Mouse (Mus musculus) left cerebral cortex, postnatal 10 days (tissue): Measurements from ENCODE around the gene Rpp30. TPM values are rescaled to one million over a fixed set of nuclear protein-coding genes. Genes with fewer than 3 reads are reported as not detected.

Source experiments
- DNase-seq, 2 experiments: peaks; one replicate each; pipeline ENCODE4 v3.0.0; 2021 to 2022; ENCODE audit warnings: low spot score in 2 of 2, mixed read lengths in 1 of 2; ENCODE audit errors: extremely low spot score in 1 of 2
- intact Hi-C: fragments of 180-260 bp; cut with DNase I; formaldehyde crosslinking; loops from one replicate; pipeline ENCODE4 v1.15.1; 2025
- total RNA-seq, 2 experiments: library from RNA; stranded (reverse); gene quantifications; 2 replicates each; pipeline ENCODE4 v1.2.3; 2021

Rpp30 gene
- 10 to 100 TPM; 18.5 to 20.7 TPM for total RNA-seq

DNA sequence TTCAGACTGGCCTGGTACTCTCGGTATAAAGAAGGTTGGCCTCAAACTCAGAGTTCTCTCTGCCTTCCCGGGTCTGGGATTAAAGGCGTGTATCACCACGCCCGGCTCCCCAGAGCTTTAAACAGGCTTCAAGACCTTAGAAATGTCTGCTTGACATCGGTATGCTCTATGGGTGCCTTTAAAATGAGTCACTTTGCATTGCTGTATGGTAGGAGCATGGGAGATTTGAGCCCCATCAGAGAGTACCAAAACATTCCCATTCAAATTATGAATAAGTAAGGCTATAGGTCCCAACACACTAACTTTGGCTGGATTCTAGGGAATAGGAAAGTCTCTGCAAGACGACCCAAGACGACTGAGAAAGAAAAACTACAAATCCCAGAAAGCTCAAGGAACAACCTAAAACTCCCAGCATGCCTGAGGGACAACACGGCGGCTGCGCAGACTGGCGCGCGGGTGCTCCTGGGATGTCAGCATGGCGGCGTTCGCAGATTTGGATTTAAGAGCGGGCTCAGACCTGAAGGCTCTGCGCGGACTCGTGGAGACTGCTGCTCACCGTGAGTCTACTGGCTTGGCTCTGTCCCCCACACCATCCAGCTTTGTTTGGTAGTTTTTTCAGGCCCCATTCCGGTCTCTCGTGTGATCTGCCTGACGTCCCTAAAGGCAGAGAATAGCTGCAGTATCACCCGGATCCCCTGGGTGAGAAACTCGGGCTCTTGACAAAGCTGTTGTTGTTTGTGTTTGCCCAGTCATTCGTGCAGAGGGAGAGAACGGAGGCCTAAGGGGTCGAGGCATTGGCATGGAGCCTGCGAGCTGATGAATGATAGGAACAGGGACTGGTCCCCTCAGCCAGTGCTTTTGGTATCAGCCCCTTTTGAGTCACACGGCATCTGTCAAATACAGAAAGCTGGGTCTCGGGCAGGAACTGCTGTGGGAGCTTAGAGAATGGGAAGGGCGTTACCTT lies at the start of gene Rpp30:
Rpp30 (plus strand) TSS at position 455 of the 964 bp plus-strand sequence.
- intact Hi-C loops, result loop anchor here (1.0 kb wide), 1 partner anchor 1090 kb away; no protein-coding TSS in a partner anchor

DNA sequence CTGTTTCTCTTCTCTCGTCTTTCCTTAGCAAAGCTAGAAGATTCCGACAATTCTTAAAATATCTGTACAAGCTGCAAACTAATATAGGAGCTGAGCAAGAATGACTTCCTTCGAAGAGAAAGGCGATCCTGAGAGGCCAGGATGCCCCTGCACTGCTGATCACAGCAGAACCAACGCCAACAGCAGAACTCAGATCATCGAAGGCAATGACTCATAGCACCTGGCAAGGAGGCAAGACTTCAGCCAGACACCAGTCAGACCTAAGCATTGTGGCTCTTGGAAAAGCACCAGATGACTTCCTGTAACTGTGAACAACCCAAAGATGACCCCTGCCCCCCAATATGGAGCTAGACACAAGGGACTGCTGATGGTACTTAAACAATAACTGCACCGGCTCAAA lies 37.5 kb upstream of the Rpp30 start:
- intact Hi-C loops, result no loop called here
- DNase-seq, result no peak

More for the DNA sequence above, at the start of gene Rpp30:
- peak; percentile 87 to 91 for DNase-seq

DNA sequence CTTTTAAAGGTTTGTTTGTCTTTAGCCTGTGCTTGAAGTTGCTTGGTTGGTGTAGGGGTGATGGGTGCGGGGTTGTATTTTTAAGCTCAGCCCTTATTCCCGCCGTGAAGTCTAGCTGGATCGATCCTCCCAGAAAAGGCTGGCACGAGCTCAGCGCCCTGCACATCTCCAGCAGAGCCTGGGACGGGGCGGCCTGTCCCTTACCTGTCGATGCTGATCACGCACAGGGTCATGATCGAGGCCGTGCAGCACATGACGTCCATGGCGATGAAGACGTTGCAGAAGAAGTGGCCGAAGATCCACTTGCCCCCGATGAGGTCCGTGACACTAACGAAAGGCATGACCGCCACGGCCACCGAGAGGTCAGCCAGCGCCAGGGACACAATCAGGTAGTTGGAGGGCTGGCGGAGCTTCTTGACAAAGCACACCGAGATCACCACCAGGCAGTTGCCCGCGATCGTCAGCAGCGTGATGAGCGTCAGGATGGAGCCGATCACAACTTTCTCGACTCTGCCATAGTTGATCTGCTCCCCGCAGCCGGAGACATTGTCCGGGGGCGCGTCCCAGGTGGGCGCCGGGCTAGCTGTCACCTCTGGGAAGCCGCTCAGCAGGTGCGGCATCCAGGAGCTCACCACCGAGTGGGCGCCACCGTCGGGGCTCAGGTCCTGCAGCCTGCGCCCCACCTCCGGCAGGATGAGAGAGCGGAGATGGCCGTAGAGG lies 26.9 kb upstream of the Rpp30 start:
- peak in 1 of 2 experiments; percentile 22 for DNase-seq
- intact Hi-C loops, result loop anchor here (5.0 kb wide), 1 partner anchor 559 kb away; no protein-coding TSS in a partner anchor

DNA sequence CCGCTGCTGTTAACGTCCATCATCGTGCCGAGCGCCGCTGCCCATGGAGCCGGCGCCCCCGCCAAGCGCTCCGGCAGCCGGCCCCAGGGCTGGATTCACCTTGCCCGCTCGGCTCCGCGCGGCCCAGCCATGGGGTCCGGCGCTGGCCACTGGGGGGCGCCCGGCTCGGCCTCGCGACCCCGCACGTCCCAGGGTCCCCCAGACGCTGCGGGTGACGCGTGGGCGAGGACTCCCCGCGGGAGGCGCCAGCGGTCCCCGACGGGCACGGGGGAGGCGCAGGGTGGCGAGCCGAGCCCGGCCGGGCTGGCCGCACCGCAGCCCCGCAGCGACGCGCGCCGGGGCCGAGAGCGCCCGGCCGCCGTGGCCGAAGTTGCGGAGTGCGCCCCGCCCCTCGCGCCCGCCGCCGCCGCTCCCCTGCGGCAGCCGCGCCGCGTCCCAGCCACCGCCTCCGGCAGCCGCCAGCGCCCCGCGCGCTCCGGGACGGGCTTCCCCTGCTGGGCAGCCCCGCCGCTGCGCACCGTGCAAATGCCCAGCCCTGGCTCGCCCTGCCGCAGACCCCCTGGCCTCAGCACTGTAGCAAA lies 26.2 kb upstream of the Rpp30 start, which contains the start of gene Htr7:
Htr7 (minus strand) TSS at position 277 of the 581 bp plus-strand sequence.
- peak in 1 of 2 experiments; percentile 47 for DNase-seq
- intact Hi-C loops, result loop anchor here (5.0 kb wide), 1 partner anchor 560 kb away; no protein-coding TSS in a partner anchor

- no peak for DNase-seq
- intact Hi-C loops, result loop anchor here (2.0 to 10.0 kb wide), 3 partner anchors 936 to 1398 kb away; no protein-coding TSS in a partner anchor
These were observed 20.6 kb upstream of the Rpp30 start for GRCm38 (mm10) chr19:36062801-36063529.

- peak; percentile 38 to 40 for DNase-seq
- intact Hi-C loops, result loop anchor here (1.0 kb wide), 1 partner anchor 1089 kb away; no protein-coding TSS in a partner anchor
These were observed 782 bp upstream of the Rpp30 start for GRCm38 (mm10) chr19:36082606-36083261.

DNA sequence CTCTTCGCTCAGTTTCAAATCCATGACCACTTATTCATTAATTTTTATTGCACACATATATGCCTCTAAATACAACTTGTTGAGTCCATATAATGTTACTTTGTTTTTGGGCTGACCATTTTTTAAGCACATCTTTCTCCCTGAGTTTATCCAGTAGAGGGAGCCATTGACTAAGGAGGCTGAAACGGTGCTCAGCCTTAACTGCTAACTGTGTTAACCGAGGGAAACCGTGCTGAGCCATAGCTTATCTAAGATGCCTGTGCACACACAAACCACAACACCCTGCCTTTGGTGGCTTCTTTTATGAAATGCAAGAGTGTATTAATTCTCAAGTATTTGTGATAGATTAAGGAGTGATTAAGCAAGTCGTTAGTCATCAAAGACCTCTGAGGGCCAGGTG lies 7.3 kb downstream of the Rpp30 start:
- peak in 1 of 2 experiments; percentile 17 for DNase-seq
- intact Hi-C loops, result loop anchor here (5.0 kb wide), 1 partner anchor 467 kb away; no protein-coding TSS in a partner anchor

DNA sequence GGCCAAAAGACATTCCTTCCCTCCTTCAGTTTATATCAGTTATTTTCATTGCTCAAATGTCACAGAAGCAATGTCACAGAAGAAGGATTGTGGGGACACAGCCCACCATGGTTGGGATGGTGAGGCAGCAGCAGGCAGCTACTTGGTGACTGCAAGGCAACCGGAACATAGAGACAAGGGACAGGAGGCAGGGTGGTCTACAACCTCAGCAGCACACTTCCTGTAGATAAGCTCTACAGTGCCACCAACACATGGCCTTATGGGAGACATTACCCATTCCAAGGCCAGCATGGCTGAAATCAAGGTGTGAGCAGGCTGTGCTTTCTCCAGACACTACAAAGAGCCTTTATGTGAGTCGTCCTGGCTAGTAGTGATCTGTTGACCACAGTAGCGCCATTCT lies 13.7 kb downstream of the Rpp30 start:
- no peak for DNase-seq
- intact Hi-C loops, result no loop called here

DNA sequence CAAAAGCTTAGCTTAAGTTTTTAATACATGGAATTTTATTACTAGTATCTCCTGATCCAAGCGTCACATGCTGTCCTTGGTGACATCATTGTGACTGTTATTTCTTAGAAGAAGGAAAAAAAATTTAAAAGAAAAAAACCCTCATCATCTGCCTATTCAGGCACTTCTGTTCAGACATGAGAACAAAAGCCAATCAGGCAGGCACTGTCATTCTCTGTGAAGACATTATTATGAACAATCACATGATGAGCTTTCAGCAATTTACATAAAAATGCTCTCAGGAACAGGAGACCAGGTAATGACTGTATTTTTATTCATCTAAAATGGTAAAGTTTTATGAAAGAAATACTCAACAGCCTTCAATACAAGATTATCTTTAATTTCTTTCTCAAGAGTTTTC lies 14.7 kb downstream of the Rpp30 start:
- intact Hi-C loops, result no loop called here

DNA sequence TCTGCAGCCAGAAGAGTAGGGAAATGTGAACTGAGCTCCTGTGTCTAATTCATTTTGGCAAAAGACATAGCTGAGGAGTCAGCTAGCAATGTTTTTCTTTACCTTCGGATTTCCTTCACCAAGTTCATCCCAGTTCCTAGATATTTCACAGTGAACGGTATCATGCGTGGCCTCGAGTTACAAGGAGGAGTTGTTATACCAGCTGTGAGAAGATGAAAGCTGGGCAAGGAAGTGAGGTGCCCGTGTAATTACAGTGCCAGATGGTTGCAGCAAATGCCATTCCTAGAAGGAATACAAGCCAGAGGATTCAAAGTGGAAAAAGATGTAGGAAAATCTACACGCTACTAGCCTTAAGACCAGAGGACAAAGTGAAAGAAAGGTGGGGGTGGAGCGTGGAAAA lies 15.4 kb downstream of the Rpp30 start:
- intact Hi-C loops, result no loop called here
- DNase-seq, result no peak

More for the DNA sequence above, 14.7 kb downstream of the Rpp30 start:
- no peak for DNase-seq

DNA sequence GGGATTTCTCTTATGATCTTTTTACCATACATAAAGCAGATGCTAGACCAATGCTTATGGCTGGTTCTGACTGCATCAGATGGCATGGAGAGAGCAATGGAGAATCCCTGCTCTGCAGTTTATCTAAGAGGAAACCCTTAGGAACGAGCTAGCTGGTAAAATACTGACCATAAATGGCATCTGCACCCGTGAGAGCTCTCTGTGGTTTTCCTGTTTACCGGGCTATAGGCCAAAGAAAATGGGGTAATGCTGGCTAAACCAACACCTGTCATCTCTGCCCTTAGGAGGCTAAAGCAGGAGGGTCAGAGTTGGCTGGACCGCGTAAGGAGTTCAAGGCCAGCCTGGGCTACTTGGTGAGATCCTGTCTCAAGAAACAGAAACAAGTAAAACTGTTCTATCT lies 20.4 kb downstream of the Rpp30 start:
- intact Hi-C loops, result no loop called here
- DNase-seq, result no peak

DNA sequence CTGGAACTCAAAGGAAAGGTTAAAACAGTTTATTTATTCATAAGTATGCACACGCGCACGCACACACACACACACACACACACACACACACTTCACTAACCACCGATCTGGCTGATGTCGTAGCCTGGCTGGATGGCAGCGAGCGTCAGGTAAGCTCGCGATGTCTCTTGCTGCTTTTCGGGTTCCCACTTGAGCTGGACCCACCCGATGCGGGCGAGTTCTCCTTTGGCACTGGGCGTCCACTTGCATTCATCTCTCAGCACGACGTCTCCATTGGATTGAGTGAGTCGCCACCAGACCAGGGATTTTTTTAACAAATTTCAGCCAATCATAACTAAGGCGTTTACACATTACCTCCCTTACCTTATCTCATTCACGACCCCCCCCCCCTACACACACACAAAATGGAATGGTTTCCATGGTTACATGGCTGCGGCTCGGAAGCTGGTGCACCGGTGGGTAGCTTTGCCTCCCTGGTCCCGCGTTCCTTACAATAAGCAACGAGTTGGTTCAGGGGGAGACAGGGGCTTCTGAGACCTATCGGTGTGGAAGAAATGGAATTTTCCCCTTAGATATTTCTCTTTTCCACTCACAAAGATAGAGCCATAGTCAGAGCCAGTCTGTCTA lies 25.9 kb downstream of the Rpp30 start:
- intact Hi-C loops, result no loop called here
- no peak for DNase-seq

- no peak for DNase-seq
- intact Hi-C loops, result no loop called here
These were observed 26.9 kb downstream of the Rpp30 start for GRCm38 (mm10) chr19:36110465-36110864.

GRCm38 (mm10) chr19:36111054-36111895 lies 27.8 kb downstream of the Rpp30 start:
- DNase-seq, result peak in 1 of 2 experiments; percentile 31
- intact Hi-C loops, result loop anchor here (1.0 kb wide), 1 partner anchor 329 kb away; no protein-coding TSS in a partner anchor

DNA sequence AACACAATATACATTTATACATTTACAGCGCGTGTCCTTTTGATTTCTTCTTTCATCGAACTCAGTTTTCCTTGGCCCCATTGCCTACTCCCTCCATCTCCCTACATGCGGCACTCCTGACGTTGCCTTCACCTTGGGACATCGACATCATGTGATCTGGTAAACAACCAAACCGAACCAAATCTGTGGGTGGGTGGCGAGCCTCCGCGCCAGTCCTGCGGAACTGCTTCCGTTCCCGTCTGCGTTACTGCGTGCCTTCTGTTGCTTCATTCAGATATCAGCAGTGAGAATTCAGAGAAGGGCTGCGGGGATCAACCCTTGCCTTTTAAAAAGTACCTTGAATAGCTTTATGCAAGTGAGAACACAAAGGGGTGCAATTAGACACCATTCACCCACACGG lies 28.5 kb downstream of the Rpp30 start:
- intact Hi-C loops, result no loop called here

DNA sequence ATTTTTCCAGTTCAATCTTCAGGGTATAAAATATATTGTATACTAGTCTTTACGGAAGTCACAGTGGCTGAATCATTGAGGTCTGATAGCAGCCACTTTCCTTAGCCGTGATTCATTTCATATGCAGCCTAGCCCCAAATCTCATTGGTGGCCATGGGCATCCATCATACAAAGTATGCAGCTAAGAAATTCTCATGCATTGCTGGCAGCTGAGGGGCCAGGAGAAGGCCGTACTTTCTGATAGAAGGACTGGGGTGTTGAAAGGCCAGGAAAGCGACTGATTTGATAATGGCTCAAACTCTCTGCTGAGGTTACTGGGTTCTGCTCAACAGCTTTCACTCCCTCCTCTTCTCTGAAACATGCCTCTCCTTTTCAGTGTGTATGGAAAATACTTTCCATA lies 32.7 kb downstream of the Rpp30 start:
- intact Hi-C loops, result no loop called here
- DNase-seq, result no peak

More for the DNA sequence above, 28.5 kb downstream of the Rpp30 start:
- DNase-seq, result peak in 1 of 2 experiments; percentile 36
